Mouse (Mus musculus): ENCODE measurements around the gene Timp3. TPM values are rescaled to one million over a fixed set of nuclear protein-coding genes. Genes with fewer than 3 reads are reported as not detected.
"Not testable (repeated sequence)": the region's sequence is repeated elsewhere in the genome, so short reads cannot be mapped to it uniquely, and the experiment has no call there.

Gene Timp3
- total RNA-seq, 2 experiments from 2014 or later: 511 to 546 TPM

- no peak for DNase-seq (ENCODE audit: low spot score in 2 of 2)
Measured at GRCm38 (mm10) chr10:86343931-86344330, 43.8 kb downstream of the Timp3 start.

GRCm38 (mm10) chr10:86344654-86345053 is 44.5 kb downstream of the Timp3 start:
- DNase-seq (ENCODE audit: low spot score in 2 of 2): no peak

GRCm38 (mm10) chr10:86345645-86346044 is 45.5 kb downstream of the Timp3 start:
- no peak for DNase-seq (ENCODE audit: low spot score in 2 of 2)

- no peak for DNase-seq (ENCODE audit: low spot score in 2 of 2)
Measured at GRCm38 (mm10) chr10:86346235-86346840, 46.2 kb downstream of the Timp3 start.

- DNase-seq (ENCODE audit: low spot score in 2 of 2): no peak
Measured at GRCm38 (mm10) chr10:86351287-86351686, 51.1 kb downstream of the Timp3 start.

- DNase-seq (ENCODE audit: low spot score in 2 of 2): no peak
Measured at GRCm38 (mm10) chr10:86352521-86352920, 52.3 kb downstream of the Timp3 start.

GRCm38 (mm10) chr10:86356819-86357563 is 56.8 kb downstream of the Timp3 start:
- DNase-seq (ENCODE audit: low spot score in 2 of 2): no peak

GRCm38 (mm10) chr10:86358307-86358975 is 58.3 kb downstream of the Timp3 start:
- DNase-seq (ENCODE audit: low spot score in 2 of 2): no peak

GRCm38 (mm10) chr10:86359208-86359607 is 59.0 kb downstream of the Timp3 start:
- no peak for DNase-seq (ENCODE audit: low spot score in 2 of 2)

GRCm38 (mm10) chr10:86359699-86360098 is 59.5 kb downstream of the Timp3 start:
- DNase-seq (ENCODE audit: low spot score in 2 of 2): no peak

- no peak for DNase-seq (ENCODE audit: low spot score in 2 of 2)
Measured at GRCm38 (mm10) chr10:86363669-86364309, 63.6 kb downstream of the Timp3 start.

GRCm38 (mm10) chr10:86365632-86366092 is 65.5 kb downstream of the Timp3 start:
- no peak for DNase-seq (ENCODE audit: low spot score in 2 of 2)

GRCm38 (mm10) chr10:86367346-86367745 is 67.2 kb downstream of the Timp3 start:
- no peak for DNase-seq (ENCODE audit: low spot score in 2 of 2)

- DNase-seq (ENCODE audit: low spot score in 2 of 2): peak in 1 of 2 experiments; percentile 22
Measured at GRCm38 (mm10) chr10:86368811-86369210, 68.6 kb downstream of the Timp3 start.

GRCm38 (mm10) chr10:86369346-86369745 is 69.2 kb downstream of the Timp3 start:
- DNase-seq (ENCODE audit: low spot score in 2 of 2): no peak

GRCm38 (mm10) chr10:86371561-86371960 is 71.4 kb downstream of the Timp3 start:
- no peak for DNase-seq (ENCODE audit: low spot score in 2 of 2)

- no peak for DNase-seq (ENCODE audit: low spot score in 2 of 2)
Measured at GRCm38 (mm10) chr10:86374061-86374460, 73.9 kb downstream of the Timp3 start.

GRCm38 (mm10) chr10:86375903-86376302 is 75.7 kb downstream of the Timp3 start:
- peak; percentile 47 to 51 for DNase-seq (ENCODE audit: low spot score in 2 of 2)

- DNase-seq (ENCODE audit: low spot score in 2 of 2): no peak
Measured at GRCm38 (mm10) chr10:86376392-86377185, 76.4 kb downstream of the Timp3 start.

GRCm38 (mm10) chr10:86378803-86379202 is 78.6 kb downstream of the Timp3 start:
- DNase-seq (ENCODE audit: low spot score in 2 of 2): not testable (repeated sequence)

- DNase-seq (ENCODE audit: low spot score in 2 of 2): no peak
Measured at GRCm38 (mm10) chr10:86380626-86381025, 80.5 kb downstream of the Timp3 start.

All from adrenal gland, adult 18-20 months (tissue).